Mouse (Mus musculus) bone marrow macrophage, adult 2 months (primary cell): ENCODE data around the gene Prrt1.

Source experiments
- CTCF ChIP-seq: IDR thresholded peaks from 2 replicates; pipeline ENCODE4 v1.5.1; 2012; ENCODE audit warnings: low read depth, mild to moderate bottlenecking, low read length, moderate library complexity
- POLR2A ChIP-seq: IDR thresholded peaks from 2 replicates; pipeline ENCODE4 v1.6.1; 2012; ENCODE audit warnings: mild to moderate bottlenecking, low read depth, low read length, borderline replicate concordance

GRCm38 (mm10) chr17:34680621-34681020, 51.3 kb downstream of the Prrt1 start:
- TF ChIP-seq CTCF (no peak), POLR2A (no peak)
